Mouse (Mus musculus) embryo, embryonic 9.5 days (tissue): ENCODE data around the gene 4930590J08Rik.
A peak's percentile ranks its signal among the peaks of the same experiment; 100 is the strongest.

Source experiments
- DNase-seq: peaks from one replicate; pipeline ENCODE4 v3.0.0-alpha.2; 2017; ENCODE audit errors: extremely low spot score

The 4930590J08Rik gene

GRCm38 (mm10) chr6:91965060-91965459 is 62.5 kb downstream of the 4930590J08Rik start:
- no peak for DNase-seq

GRCm38 (mm10) chr6:91966006-91966405 is 63.4 kb downstream of the 4930590J08Rik start:
- no peak for DNase-seq

DNA sequence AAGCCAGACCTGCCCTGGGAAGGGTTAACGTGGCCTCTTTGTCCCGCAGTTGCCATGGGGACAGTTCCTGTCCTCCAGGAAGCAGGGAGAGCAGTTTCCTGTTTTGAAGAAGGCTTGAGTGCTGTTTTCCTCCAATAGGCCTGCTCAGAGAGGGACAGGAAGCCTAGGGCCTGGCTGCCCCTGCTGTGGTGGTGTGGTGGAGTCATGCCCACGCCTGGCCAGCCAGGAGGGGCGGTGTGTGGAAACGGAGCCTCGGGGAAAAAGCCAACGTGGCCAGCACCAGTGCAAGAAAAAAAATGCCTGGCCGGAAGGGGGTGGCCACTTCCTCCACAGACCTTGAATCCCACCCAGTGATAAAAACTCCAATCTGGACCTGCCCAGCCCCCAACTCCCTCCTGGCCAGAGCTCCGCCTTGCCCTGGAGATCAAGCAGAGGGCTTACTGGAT is 69.6 kb downstream of the 4930590J08Rik start:
- DNase-seq: peak; percentile 47

DNA sequence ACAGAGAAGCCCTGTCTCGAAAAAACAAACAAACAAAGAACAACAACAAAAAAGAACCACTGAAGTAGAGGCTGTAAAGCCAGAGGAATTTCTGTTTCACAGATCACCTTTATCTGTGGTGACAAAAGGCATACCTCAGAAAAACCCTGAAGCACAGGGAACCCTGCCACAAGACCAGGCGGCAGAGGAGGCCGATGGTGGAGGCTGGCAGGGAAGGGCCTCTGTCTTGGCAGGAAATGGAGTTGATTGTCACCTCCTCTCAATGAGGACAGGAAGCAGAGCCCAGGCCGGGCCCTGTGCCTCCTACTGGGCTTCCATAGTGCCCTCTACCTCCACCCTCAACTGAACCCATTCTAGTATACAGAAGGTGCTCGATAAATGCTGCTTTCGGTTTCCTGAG is 71.4 kb downstream of the 4930590J08Rik start:
- no peak for DNase-seq

GRCm38 (mm10) chr6:91978371-91979300 is 76.0 kb downstream of the 4930590J08Rik start, which contains the start of gene Fgd5:
Gene Fgd5 (plus strand): TSS chr6:91978878.
- DNase-seq: peak; percentile 52

DNA sequence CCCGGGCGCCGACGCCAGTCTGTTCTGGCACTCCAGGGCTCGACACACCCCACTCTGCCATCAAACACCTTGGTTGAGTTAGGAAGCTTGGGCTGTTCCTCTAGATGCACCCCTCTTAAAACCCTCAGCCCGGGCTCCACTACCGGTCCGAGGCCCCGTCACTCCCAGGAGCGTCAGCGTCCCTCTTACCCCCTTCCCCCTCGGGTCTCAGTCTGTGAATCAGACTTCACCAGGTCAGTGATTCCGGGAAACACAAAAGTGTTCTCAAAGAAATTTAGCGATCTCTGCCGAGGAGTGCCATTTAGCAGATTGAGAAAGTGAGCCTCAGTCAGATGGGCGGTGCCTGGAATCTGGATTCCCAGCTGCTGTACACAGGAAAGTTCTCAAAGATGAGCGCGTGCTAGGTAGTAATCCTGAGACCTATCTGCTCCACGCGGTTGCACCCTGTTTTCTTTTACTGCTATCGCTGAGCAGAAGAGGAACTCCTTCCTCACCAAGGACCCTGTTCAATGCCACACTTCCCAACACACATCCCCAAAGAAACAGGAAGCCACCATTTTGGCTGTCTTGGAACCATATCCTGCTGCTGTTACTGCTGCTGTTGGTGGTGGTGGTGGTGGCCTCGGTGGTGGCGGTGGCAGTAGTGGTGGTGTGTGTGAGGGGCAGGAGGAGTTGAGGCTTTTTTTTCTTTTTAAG is 76.8 kb downstream of the 4930590J08Rik start:
- peak; percentile 17 for DNase-seq

- DNase-seq: no peak
Observed at GRCm38 (mm10) chr6:91980011-91980410, 77.4 kb downstream of the 4930590J08Rik start.

- DNase-seq: no peak
Observed at GRCm38 (mm10) chr6:91990101-91990500, 87.5 kb downstream of the 4930590J08Rik start.

GRCm38 (mm10) chr6:91992823-91993222 is 90.2 kb downstream of the 4930590J08Rik start:
- DNase-seq: no peak

GRCm38 (mm10) chr6:91993795-91994505 is 91.3 kb downstream of the 4930590J08Rik start:
- no peak for DNase-seq

GRCm38 (mm10) chr6:91996072-91996471 is 93.5 kb downstream of the 4930590J08Rik start:
- no peak for DNase-seq
